Mouse (Mus musculus) midbrain, embryonic 14.5 days (tissue): ENCODE data around the gene Alk. TPM values are rescaled to one million over a fixed set of nuclear protein-coding genes. Genes with fewer than 3 reads are reported as not detected.

Experiments
- ATAC-seq: fragments of 200-750 bp; cut with Nextera tagmentation; 2 replicates; pipeline ENCODE4 v1.8.0; 2017; ENCODE audit warnings: moderate number of reproducible peaks, moderate library complexity; ENCODE audit not compliant: low FRiP score, low TSS enrichment
- DNase-seq: peaks from one replicate; pipeline ENCODE4 v3.0.0-alpha.2; 2015
- H3K27ac ChIP-seq: fragments of 300-500 bp; sonication (generic); replicated peaks from 2 replicates; pipeline ENCODE4 v1.5.1; 2014; ENCODE audit warnings: mild to moderate bottlenecking, low read depth, low read length, moderate library complexity
- H3K27me3 ChIP-seq: fragments of 300-500 bp; sonication (generic); 2 replicates; pipeline ENCODE4 v1.6.1; 2014; ENCODE audit warnings: low read length, control low read depth, mixed read lengths; ENCODE audit not compliant: control insufficient read depth, insufficient read depth
- H3K36me3 ChIP-seq: fragments of 300-500 bp; sonication (generic); 2 replicates; pipeline ENCODE4 v1.6.1; 2014; ENCODE audit warnings: low read length, control low read depth; ENCODE audit not compliant: control insufficient read depth, insufficient read depth
- H3K4me1 ChIP-seq: fragments of 300-500 bp; sonication (generic); 2 replicates; pipeline ENCODE4 v1.6.1; 2014; ENCODE audit warnings: mild to moderate bottlenecking, antibody characterized with exemption, low read length, control low read depth; ENCODE audit not compliant: control insufficient read depth, insufficient read depth
- H3K4me2 ChIP-seq: fragments of 300-500 bp; sonication (generic); 2 replicates; pipeline ENCODE4 v1.6.1; 2014; ENCODE audit warnings: mild to moderate bottlenecking, low read length, moderate library complexity
- H3K4me3 ChIP-seq: fragments of 300-500 bp; sonication (generic); replicated peaks from 2 replicates; pipeline ENCODE4 v1.5.1; 2014; ENCODE audit warnings: low read depth, low read length
- H3K9ac ChIP-seq: fragments of 300-500 bp; sonication (generic); replicated peaks from 2 replicates; pipeline ENCODE4 v1.6.1; 2014; ENCODE audit warnings: mild to moderate bottlenecking, low read length, moderate library complexity
- H3K9me3 ChIP-seq: fragments of 300-500 bp; sonication (generic); 2 replicates; pipeline ENCODE4 v1.6.1; 2016; ENCODE audit warnings: low read length, control low read depth, mixed read lengths; ENCODE audit not compliant: control insufficient read depth
- WGBS: fragments of 180-500 bp; shearing (Covaris S2); extraction: QIAGEN DNeasy Blood & Tissue Kit; methylation state at CpG from one replicate; pipeline ENCODE4 v1.1.7; 2014; 5-methylcytosine and 5-hydroxymethylcytosine counted together
- polyA plus RNA-seq: library from polyadenylated mRNA; unstranded; fragments of >200 nt; fragmentation: Nextera tagmentation; extraction: Ambion mirVana; gene quantifications from 2 replicates; pipeline ENCODE4 v1.2.1, GENCODE M21; 2014

The Alk gene
- polyA plus RNA-seq, 1 experiment from 2014 or later, result 2.6 TPM

DNA sequence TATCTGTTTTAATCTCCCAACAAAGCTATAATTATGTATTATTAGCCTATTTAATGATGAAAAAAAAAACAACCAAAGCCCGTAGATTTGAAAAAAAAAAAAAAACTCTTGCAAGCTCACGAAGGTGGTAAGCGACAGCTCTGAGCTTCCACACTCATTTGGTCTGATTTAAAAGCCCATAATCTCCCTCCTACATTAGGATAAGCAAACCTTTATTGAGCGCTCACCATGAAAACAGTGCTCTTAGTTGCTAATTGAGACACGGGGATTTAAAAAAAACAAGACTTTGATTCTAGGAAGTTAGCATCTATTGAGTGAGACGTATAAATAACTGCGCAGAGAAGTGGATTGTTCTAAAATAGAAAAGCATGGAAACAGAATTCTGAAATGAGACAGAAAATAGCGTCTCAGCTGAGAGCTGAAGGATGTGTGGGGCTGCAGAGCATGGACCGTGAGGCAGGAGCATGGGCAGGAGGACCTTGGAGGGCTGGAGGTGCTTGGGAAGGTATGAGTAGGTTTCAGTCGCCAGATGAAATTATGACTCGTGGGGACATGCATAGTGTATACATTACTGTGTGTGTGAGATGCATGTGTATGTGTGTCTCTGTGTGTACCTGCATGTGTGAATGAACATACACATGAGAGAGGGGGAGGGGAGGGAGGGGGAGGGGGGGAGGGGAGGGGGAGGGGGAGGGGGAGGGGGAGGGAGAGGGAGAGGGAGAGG, 560.6 kb downstream of the Alk start:
- Histone ChIP-seq H3K4me2 (no peak overlapping the region), H3K36me3 (no peaks in the 10 kb centered on the region), H3K4me1 (no peaks in the 10 kb centered on the region), H3K27ac (no peak overlapping the region), H3K9ac (no peak overlapping the region), H3K27me3 (no peaks in the 10 kb centered on the region), H3K9me3 (no peaks in the 10 kb centered on the region), H3K4me3 (no peak overlapping the region)
- ATAC-seq (no peak), DNase-seq (peak; percentile 24)
- WGBS, result 51% methylated on average over 11 of the region's 11 CpGs

DNA sequence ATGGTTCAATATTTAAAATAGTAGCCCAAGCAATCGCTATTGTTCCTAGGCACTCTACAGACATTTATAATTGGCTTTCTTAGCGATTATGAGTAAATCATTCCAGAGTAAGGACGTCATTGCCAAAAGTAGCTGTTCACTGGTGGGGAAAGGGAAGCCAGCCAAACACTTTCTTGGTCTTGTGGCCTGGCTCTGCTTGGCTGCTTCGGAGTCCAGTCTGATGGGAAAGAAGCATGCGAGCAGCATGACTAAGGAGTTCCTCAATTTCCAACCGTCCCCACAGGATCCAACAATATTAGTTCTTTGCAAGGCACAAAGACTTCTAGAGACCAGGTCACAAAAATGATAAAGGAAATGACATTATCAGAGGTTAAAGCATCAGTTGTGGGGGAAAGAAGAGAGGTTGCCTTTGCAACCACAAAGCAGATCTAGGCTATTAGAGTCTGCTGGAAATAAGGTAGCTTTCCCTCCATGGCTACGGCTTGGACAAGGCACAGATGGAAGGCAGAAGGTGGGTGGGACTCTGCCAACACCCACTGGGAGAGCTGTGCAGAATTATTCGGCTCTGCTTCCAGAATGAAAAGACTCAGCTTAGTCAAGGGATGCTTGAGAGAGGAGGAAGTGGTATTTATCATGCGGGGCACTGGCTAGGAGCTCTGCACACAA, 561.3 kb downstream of the Alk start:
- no peaks in the 10 kb centered on the region for H3K27me3 ChIP-seq
- no peak overlapping the region for H3K9ac ChIP-seq
- WGBS, result 48% methylated on average over 9 of the region's 9 CpGs
- DNase-seq (peak; percentile 49), ATAC-seq (no peak)
- no peaks in the 10 kb centered on the region for H3K36me3 ChIP-seq
- H3K4me1 ChIP-seq, result no peaks in the 10 kb centered on the region
- no peak overlapping the region for H3K4me3 ChIP-seq
- no peaks in the 10 kb centered on the region for H3K9me3 ChIP-seq
- no peak overlapping the region for H3K27ac ChIP-seq
- H3K4me2 ChIP-seq, result no peak overlapping the region

DNA sequence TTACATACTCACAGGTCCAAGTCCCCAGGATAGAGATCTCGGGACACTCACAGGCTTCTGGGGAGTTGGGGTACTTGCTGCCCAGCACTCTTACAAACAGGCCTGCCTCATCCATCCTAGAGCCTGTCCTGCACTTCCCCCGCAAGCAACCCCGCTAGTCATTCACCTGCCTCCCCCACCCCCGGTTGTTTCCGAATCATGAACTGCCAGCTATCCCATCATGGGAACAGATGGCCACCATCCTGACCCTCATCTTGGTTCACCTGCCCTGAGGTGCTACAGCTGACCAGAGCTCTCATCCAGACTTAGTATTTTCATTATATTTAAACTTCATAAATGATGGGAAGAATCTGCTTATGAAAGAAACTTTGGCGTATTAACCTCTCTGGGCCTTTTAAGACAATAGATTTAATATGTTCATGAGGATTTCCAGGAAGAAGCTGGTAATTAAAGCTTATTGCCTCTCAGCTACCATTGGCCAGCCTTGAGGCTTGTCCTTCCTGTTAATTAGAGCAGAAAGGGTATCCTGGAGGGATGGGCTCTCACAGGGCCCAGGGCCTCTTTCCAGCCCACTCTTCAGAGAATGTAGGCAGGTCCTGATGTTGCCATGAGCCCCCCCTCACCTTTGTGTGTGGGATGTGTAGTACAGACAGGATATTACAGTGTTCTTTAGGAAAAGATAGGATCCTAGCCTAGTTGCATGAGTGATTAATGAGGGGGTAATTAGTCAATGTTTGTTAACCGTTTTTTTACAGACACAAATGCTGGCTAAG, 565.1 kb downstream of the Alk start:
- DNase-seq (no peak), ATAC-seq (no peak)
- WGBS, result 85% methylated on average over 7 of the region's 7 CpGs
- H3K9ac ChIP-seq, result no peak overlapping the region
- H3K27ac ChIP-seq, result no peak overlapping the region
- no peaks in the 10 kb centered on the region for H3K4me1 ChIP-seq
- H3K36me3 ChIP-seq, result no peaks in the 10 kb centered on the region
- no peak overlapping the region for H3K4me3 ChIP-seq
- H3K9me3 ChIP-seq, result no peaks in the 10 kb centered on the region
- no peaks in the 10 kb centered on the region for H3K27me3 ChIP-seq
- H3K4me2 ChIP-seq, result no peak overlapping the region

DNA sequence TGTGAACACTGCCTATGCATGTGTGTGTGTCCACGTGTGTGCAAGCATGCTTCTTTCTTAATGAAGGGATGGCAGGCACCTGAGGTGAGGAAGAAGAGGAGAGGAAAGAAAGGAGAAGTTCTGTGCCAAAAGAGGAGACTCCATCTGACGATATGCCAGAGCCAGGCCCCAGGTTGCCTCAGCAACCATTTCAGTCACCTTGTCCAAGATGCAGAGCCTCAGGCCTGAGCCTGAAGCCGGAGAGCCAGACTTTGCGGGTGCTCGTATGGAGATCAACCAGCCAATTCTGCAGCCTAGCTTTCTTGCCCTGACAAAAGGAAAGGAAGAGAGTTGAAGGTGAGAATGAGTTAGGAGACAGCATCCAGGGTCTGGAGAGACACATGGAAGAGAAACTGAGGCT, 566.1 kb downstream of the Alk start:
- Histone ChIP-seq H3K9me3 (no peaks in the 10 kb centered on the region), H3K9ac (no peak overlapping the region), H3K27ac (no peak overlapping the region), H3K4me2 (no peak overlapping the region), H3K27me3 (no peaks in the 10 kb centered on the region), H3K36me3 (no peaks in the 10 kb centered on the region), H3K4me3 (no peak overlapping the region), H3K4me1 (no peaks in the 10 kb centered on the region)
- 83% methylated on average over 5 of the region's 5 CpGs for WGBS
- DNase-seq (no peak), ATAC-seq (no peak)

DNA sequence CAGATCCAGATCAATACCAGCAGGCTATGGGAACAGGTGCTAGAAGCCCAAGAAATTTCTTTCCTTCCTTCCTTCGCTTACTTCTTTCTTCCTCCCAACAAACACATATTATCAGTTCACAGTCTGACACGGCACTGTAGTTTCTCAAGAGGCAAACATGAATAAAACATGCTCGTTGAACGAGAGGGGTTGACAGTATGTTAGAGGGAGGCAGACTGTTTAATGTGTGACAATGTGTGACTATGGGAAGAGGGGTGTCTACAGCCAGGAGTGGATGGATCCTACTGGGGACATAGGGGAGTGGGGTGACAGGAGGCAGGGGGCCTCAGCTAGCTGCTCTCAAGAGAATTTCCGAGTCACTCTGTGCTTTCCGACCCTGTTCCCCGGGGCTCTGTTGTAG, 573.8 kb downstream of the Alk start:
- ATAC-seq, result no peak
- 62% methylated on average over 7 of the region's 7 CpGs for WGBS
- H3K9me3 ChIP-seq, result no peaks in the 10 kb centered on the region
- no peak overlapping the region for H3K9ac ChIP-seq
- peak; percentile 25 for DNase-seq
- H3K4me3 ChIP-seq, result no peak overlapping the region
- H3K27me3 ChIP-seq, result no peaks in the 10 kb centered on the region
- no peak overlapping the region for H3K4me2 ChIP-seq
- H3K27ac ChIP-seq, result no peak overlapping the region
- H3K36me3 ChIP-seq, result no peaks in the 10 kb centered on the region
- no peaks in the 10 kb centered on the region for H3K4me1 ChIP-seq

DNA sequence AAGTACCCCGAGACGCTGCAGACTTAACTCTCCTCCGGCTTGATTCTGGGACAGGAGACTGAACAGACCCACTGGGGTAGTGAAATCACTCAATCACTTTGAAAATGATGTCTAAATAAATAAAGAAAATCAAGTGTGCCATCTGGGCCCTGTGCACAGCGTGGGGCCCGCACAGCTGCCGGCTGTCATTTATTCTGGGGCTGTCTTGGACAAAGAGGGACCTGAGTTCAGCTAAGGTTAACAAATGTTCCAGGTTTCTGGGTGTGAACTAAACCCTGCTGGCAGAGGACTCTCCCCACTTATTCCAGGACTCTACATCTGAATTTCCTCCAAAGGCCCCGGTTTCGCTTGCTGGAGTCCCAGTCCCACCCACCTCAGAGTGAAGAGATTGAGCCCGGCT, 581.1 kb downstream of the Alk start:
- Histone ChIP-seq H3K27me3 (no peaks in the 10 kb centered on the region), H3K4me2 (no peak overlapping the region), H3K36me3 (no peaks in the 10 kb centered on the region), H3K4me3 (no peak overlapping the region), H3K9me3 (no peaks in the 10 kb centered on the region), H3K27ac (no peak overlapping the region), H3K4me1 (no peaks in the 10 kb centered on the region), H3K9ac (no peak overlapping the region)
- WGBS, result 63% methylated on average over 9 of the region's 9 CpGs
- no peak for DNase-seq
- no peak for ATAC-seq

DNA sequence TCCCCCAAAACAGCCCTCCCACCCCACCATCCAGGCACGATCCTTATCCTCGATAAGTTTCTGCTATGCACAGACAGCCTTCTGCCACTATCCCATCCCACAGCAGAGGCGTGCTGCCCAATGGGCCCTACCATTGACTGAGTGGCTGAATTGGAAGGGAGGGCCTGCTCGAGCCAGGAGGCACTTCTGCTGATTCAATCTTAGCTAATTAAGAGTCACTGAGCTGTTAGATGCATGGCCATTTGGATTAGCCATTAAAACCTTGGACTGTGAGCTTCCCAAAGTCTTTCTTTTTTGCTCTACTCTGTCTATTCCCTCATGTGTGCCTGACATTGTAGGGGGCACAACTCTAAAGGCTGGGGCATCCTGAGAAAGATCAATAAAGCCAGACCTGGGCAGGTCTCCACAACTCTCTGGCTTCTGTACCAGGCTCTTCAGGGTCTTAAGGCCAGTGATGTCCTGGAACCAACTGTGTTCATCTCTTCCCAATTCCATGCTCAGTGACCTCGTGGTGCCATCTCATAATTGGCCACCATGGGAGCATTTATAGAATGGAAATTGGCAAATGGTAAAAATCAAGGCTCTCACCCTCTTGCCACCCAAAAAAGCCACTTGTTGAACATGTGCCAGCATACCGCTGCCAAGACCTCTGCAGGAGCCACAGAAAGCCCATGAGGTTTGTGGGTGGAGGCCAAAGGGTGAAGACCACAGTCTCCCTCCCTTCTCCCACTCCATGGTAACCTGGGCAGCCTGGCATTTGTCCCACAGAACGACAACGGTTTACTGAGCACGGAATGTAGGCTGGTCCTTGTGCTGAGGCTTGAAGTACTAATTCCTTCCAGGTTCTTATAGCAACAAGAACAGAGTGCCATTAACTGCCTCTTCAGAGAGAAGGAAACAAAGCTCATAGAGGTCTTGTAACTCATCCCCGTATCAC, 582.4 kb downstream of the Alk start:
- peak; percentile 51 for DNase-seq
- H3K9me3 ChIP-seq, result no peaks in the 10 kb centered on the region
- H3K4me2 ChIP-seq, result no peak overlapping the region
- ATAC-seq, result no peak
- no peak overlapping the region for H3K4me3 ChIP-seq
- no peak overlapping the region for H3K9ac ChIP-seq
- WGBS, result 70% methylated on average over 10 of the region's 10 CpGs
- no peak overlapping the region for H3K27ac ChIP-seq
- no peaks in the 10 kb centered on the region for H3K27me3 ChIP-seq
- no peaks in the 10 kb centered on the region for H3K4me1 ChIP-seq
- no peaks in the 10 kb centered on the region for H3K36me3 ChIP-seq

DNA sequence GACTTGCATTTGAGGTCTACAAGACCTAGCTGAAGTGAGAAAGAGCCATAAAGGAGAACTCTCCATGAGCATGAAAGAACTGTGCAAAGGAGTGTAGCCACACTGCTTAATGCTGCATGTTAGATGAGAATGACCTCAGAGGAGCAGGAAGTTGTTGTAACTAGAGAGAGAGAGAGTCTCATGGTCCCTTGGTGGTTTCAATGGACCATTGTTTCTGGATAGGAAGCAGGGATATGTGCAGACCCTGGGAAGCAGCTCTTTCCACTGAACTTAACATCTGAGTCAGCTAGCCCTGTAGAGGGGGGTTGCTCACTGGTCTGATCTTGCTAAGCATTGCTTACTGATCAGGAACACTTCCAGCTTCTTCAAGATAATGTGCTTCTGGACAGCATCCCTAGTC, 587.1 kb downstream of the Alk start:
- H3K4me3 ChIP-seq, result no peak overlapping the region
- ATAC-seq (no peak), DNase-seq (no peak)
- H3K4me1 ChIP-seq, result no peaks in the 10 kb centered on the region
- H3K4me2 ChIP-seq, result no peak overlapping the region
- no peaks in the 10 kb centered on the region for H3K27me3 ChIP-seq
- H3K9me3 ChIP-seq, result no peaks in the 10 kb centered on the region
- no peak overlapping the region for H3K27ac ChIP-seq
- H3K36me3 ChIP-seq, result no peaks in the 10 kb centered on the region
- H3K9ac ChIP-seq, result no peak overlapping the region
